Mouse (Mus musculus) heart, postnatal 25 days (tissue): ENCODE results near the gene Adam30. TPM values are rescaled to one million over a fixed set of nuclear protein-coding genes. Genes with fewer than 3 reads are reported as not detected.

Experiments
- DNase-seq: peaks from one replicate; pipeline ENCODE4 v3.0.0; 2022; ENCODE audit warnings: low spot score
- intact Hi-C: fragments of 180-260 bp; cut with DNase I; formaldehyde crosslinking; loops from one replicate; pipeline ENCODE4 v1.15.1; 2025
- total RNA-seq, 2 experiments: library from RNA; stranded (reverse); gene quantifications; 2 replicates each; pipeline ENCODE4 v1.2.3; 2021

Adam30 gene
- total RNA-seq, 2 experiments from 2014 or later: not detected

GRCm38 (mm10) chr3:98180805-98181204 lies 20.4 kb downstream of the Adam30 start:
- intact Hi-C loops: no loop called here
- no peak for DNase-seq

GRCm38 (mm10) chr3:98185163-98185714 lies 24.8 kb downstream of the Adam30 start:
- DNase-seq: no peak
- intact Hi-C loops: no loop called here

- DNase-seq: no peak
- intact Hi-C loops: no loop called here
These were observed 27.3 kb downstream of the Adam30 start for GRCm38 (mm10) chr3:98187777-98188176.

GRCm38 (mm10) chr3:98197711-98198532 lies 37.5 kb downstream of the Adam30 start:
- intact Hi-C loops: no loop called here
- DNase-seq: no peak

- peak; percentile 3 for DNase-seq
- intact Hi-C loops: no loop called here
These were observed 39.3 kb downstream of the Adam30 start for GRCm38 (mm10) chr3:98199747-98200146.

GRCm38 (mm10) chr3:98203282-98203681 lies 42.9 kb downstream of the Adam30 start:
- DNase-seq: no peak
- intact Hi-C loops: no loop called here

- intact Hi-C loops: no loop called here
- no peak for DNase-seq
These were observed 46.5 kb downstream of the Adam30 start for GRCm38 (mm10) chr3:98206977-98207376.

GRCm38 (mm10) chr3:98209161-98209560 lies 48.7 kb downstream of the Adam30 start:
- intact Hi-C loops: no loop called here
- no peak for DNase-seq

- intact Hi-C loops: no loop called here
- DNase-seq: no peak
These were observed 50.4 kb downstream of the Adam30 start for GRCm38 (mm10) chr3:98210860-98211259.

GRCm38 (mm10) chr3:98211301-98212081 lies 51.1 kb downstream of the Adam30 start:
- DNase-seq: no peak
- intact Hi-C loops: no loop called here

Other genes with a start within 250 kb of the Adam30 start
- 10 to 100 TPM; 19.3 to 19.5 TPM for gene Notch2, start 147.1 kb upstream of the Adam30 start, total RNA-seq
- not detected for gene Reg4, start 61.5 kb downstream of the Adam30 start, total RNA-seq
- 10 to 100 TPM; 12.7 to 14.3 TPM for gene Hmgcs2, start 119.8 kb downstream of the Adam30 start, total RNA-seq
- gene Phgdh, start 179.4 kb downstream of the Adam30 start, total RNA-seq: 1 to 10 TPM; 2.2 to 3.1 TPM
- gene Zfp697, start 221.8 kb downstream of the Adam30 start, total RNA-seq: 1 to 10 TPM; 5.6 to 6.8 TPM